Mouse (Mus musculus) layer of hippocampus, postnatal 36 days (tissue): Measurements from ENCODE around the gene Zfp62. TPM values are rescaled to one million over a fixed set of nuclear protein-coding genes. Genes with fewer than 3 reads are reported as not detected.
A peak's percentile ranks its signal among the peaks of the same experiment; 100 is the strongest.

Experiments
- DNase-seq, 2 experiments: peaks; one replicate each; pipeline ENCODE4 v3.0.0; 2022
- total RNA-seq, 2 experiments: library from RNA; stranded (reverse); gene quantifications; 2 replicates each; pipeline ENCODE4 v1.2.3; 2021

Zfp62 gene
- total RNA-seq, 2 experiments from 2014 or later: 45.0 to 48.7 TPM

GRCm38 (mm10) chr11:49248974-49249700 lies 46.0 kb downstream of the Zfp62 start:
- no peak for DNase-seq

GRCm38 (mm10) chr11:49249811-49250421 lies 46.8 kb downstream of the Zfp62 start:
- no peak for DNase-seq

GRCm38 (mm10) chr11:49250422-49251379 lies 47.6 kb downstream of the Zfp62 start:
- DNase-seq: peak; percentile 68 to 69

DNA sequence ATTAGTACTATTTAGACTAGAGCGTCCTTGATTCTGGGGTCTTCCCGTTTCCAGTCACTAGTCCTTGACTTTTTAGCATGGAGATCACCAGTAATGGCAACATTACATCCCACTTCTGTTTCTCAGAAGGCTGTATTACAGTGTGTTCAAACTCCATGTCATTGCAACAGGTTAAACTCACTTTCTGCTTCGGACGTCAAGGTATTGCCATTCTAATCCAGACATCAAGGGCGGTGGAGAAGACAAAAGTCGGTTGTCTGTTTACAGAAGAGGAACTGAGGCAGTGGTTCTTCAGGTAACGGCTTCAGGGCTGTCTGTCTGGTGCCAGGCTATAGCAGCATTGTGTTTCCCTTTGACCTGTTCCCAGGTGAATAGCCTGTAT lies 48.3 kb downstream of the Zfp62 start:
- no peak for DNase-seq

- no peak for DNase-seq
Observed at GRCm38 (mm10) chr11:49252048-49252447, 49.0 kb downstream of the Zfp62 start.

- no peak for DNase-seq
Observed at GRCm38 (mm10) chr11:49253035-49253434, 49.9 kb downstream of the Zfp62 start.

- no peak for DNase-seq
Observed at GRCm38 (mm10) chr11:49259296-49259695, 56.2 kb downstream of the Zfp62 start.

DNA sequence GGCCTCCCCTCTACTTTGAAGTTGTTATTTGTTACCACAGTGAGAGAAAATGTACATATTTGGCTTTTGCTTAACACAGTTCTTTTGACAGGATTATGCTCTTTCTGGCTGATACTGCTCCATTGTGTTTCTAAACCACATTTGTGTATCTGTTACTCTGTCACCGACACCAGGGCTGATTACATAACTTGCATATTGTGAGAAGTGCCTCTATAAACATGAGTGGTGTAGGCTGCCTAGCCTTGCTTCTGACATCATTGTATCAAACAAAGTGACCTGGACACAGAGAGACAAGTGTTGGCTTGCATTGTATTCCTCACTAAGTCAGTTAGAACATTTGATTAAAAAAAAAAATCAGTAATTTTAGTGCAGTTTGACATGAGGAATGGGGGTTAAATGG lies 56.7 kb downstream of the Zfp62 start:
- no peak for DNase-seq

GRCm38 (mm10) chr11:49260598-49261312 lies 57.7 kb downstream of the Zfp62 start:
- no peak for DNase-seq

- DNase-seq: no peak
Observed at GRCm38 (mm10) chr11:49261313-49261855, 58.3 kb downstream of the Zfp62 start.

DNA sequence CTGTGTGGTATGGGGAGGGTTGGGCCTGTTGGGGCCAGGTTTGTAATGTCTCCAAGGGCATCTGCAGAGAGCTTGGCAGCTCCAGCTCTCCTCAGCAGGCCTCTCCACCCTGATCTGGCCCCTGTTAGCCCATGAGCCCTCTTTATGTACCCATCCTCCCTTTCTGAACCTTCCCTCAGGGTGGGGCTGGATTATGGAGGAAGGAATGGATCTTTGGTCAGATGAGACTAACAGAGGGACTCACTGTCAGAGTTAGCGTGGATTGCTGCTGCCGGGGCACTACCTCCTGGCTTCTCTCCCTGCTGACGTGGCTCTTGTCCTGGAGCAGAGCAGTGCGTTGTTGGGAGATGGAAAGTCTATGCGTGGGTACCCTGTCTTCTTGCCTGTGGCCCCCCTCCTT lies 59.2 kb downstream of the Zfp62 start:
- no peak for DNase-seq

DNA sequence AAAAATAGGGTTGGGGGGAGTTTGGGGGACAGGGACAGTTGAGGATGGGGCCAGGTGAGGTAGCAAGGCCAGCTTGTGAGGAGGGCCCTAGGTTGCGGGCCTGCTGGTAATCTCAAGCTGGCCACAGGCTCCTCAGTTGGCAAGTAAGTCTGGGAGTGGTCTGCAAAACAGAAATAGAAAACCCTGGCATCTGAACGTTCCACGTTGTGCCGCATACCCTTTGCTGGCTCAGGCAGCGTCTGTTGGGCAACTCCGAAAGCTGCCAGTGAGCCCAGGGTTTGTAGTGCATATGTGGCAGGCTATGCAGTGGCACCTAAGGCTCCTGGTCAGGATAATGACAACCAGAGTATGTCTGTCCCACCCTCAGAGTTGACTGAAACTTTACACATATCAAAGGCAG lies 60.1 kb downstream of the Zfp62 start:
- no peak for DNase-seq

DNA sequence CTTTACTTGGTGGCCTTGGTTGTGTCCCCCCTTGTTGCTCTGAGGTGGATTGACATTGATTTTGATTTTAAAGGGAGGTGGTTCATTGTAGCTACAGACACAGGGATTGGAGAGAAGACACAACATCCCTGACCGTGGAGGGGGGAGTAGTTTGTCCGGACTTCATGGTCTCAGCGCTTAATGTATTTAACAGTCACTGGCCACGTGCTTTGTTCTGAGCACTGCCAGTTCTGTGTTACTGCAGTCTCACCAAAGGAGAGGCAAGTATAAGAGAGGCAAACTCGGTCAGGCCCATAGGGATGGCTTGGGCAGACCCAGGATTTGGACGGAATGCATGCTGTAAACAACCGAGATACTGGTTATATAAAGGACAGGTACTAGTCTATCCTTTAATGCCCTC lies 61.0 kb downstream of the Zfp62 start:
- DNase-seq: no peak

DNA sequence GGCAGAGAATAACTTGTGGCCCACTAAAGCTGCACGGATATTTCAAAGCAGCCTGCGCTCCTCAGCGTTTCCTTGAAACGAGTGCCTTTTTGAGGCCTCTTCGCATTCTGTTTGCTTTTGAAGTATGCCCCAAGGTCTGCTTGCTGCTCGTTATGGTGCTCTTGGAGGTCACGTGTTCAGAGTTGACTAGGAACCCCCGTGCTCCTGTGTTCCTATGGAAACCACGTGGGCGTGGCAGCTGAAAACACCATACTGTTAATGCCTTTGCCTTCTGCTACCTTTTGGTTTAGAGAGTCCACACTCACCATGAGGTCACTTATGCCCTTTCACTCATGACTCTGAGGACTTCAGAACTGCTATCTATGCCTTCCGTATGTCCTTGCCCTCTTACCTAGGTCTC lies 61.5 kb downstream of the Zfp62 start:
- DNase-seq: no peak

DNA sequence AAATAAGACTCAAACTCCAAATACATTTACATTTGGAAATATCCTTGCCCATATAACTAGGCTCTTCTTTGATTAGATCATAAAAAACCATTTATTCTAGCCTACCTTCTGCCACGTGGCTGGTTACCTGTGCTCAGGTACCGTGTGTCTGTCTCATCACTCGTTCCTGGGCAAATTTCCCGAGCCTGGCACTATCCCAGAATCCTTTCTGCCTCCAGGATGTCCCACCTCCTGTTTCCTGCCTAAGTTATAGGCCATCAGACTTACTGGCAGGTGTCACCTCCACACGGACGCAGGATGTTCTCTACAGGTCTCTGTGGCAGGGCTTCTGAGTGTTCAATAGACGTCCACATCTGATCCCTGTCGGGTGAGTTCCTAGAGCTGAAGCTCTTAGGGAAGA lies 62.0 kb downstream of the Zfp62 start:
- DNase-seq: no peak

GRCm38 (mm10) chr11:49266671-49267070 lies 63.6 kb downstream of the Zfp62 start:
- no peak for DNase-seq

DNA sequence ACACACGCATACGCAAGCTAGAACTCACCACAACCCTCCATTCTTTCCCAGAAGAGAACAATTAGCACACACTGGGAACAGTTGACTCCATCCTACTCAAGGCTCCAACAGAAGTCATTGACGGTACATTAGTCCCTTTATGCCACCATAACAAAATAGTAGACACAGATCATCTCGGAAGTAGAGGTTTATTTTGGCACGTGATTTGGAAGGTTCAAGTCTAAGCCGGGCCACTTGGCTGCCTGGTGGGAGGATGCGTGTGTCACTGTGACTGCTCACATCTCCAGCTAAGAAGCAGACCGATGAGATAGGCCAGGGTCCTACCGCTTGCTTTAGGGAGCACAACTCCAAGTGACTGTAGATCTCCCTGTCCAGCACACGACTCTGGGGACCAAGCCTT lies 64.2 kb downstream of the Zfp62 start:
- no peak for DNase-seq

- no peak for DNase-seq
Observed at GRCm38 (mm10) chr11:49267970-49268579, 65.0 kb downstream of the Zfp62 start.
